Comparison of ENCODE assay signal across 8 mouse cellular contexts in the genomic region with DNA sequence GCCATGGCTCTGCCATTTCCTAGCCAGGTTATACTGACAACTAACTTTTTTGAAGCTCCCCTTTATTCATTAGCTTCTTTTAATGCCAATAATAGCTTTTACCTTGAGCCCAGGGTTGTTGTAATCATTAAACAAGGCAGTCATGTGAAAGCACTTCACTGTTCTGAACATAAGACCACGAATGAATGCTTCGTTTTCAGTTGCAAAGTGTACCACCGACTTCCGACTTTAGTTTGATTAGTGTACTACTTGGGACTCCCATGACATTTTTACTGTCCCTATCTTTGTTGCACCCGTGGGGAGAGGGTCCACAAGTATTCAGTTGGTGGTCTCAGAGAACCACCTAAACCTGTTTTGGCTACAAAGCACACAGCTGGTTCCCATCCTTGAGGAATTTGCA. TPM values are rescaled to one million over a fixed set of nuclear protein-coding genes. Genes with fewer than 3 reads are reported as not detected.
DNase-seq lines count a peak whose midpoint lies in the region; ATAC-seq and TF ChIP-seq lines count a peak whose summit lies in the region.

No protein-coding gene starts in this region.

- H3K27ac ChIP-seq in heart, embryonic 12.5 days (ENCODE audit: poor library complexity, severe bottlenecking): 0 out of 2 replicates have a peak overlapping the region, but pooled peaks have one; percentile 99
- no peak overlapping the region; the same call in 1 of the 2 replicates for H3K27ac ChIP-seq in forebrain, embryonic 15.5 days (replicated peaks)
- peak overlapping the region; percentile 99 for H3K27ac ChIP-seq in kidney, postnatal 0 days
- H3K27ac ChIP-seq in midbrain, embryonic 16.5 days (ENCODE audit: low read length): no peak overlapping the region

- peaks cover 17% of the 10 kb centered on the region for H3K4me1 ChIP-seq in heart, embryonic 12.5 days (replicated peaks)
- peaks cover 29% of the 10 kb centered on the region for H3K4me1 ChIP-seq in forebrain, embryonic 15.5 days
- peaks cover 5% of the 10 kb centered on the region; the same call in 1 of the 2 replicates for H3K4me1 ChIP-seq in kidney, postnatal 0 days (replicated peaks; ENCODE audit: insufficient read depth, low read length)
- peaks cover 22% of the 10 kb centered on the region for H3K4me1 ChIP-seq in midbrain, embryonic 16.5 days (ENCODE audit: control insufficient read depth, insufficient read depth, low read length)

- TF ChIP-seq CTCF in kidney, postnatal 0 days (IDR thresholded peaks at IDR 0.05; ENCODE audit: low read depth): no peak

- no peak for ATAC-seq in heart, embryonic 12.5 days (ENCODE audit: insufficient number of reproducible peaks, low FRiP score)
- ATAC-seq in forebrain, embryonic 15.5 days (replicated peaks): no peak
- no peak for ATAC-seq in kidney, postnatal 0 days (replicated peaks; ENCODE audit: low FRiP score, low read depth)
- no peak for ATAC-seq in midbrain, embryonic 16.5 days
- ATAC-seq in inflammation-experienced regulatory T-cells, adult 6 months: no peak

- peak overlapping the region; percentile 97 for H3K4me3 ChIP-seq in heart, embryonic 12.5 days
- peak overlapping the region; percentile 89 for H3K4me3 ChIP-seq in forebrain, embryonic 15.5 days
- H3K4me3 ChIP-seq in kidney, postnatal 0 days (replicated peaks; ENCODE audit: low read depth, low read length): peak overlapping the region; percentile 98
- peak overlapping the region; percentile 93; the same call in 1 of the 2 replicates for H3K4me3 ChIP-seq in midbrain, embryonic 16.5 days (ENCODE audit: low read depth, low read length)

- peak overlapping the region; percentile 75 for H3K4me2 ChIP-seq in heart, embryonic 12.5 days
- peak overlapping the region; percentile 67 for H3K4me2 ChIP-seq in forebrain, embryonic 15.5 days (replicated peaks)
- H3K4me2 ChIP-seq in kidney, postnatal 0 days (ENCODE audit: low read length): peak overlapping the region; percentile 72
- H3K4me2 ChIP-seq in midbrain, embryonic 16.5 days (ENCODE audit: low read length): peak overlapping the region; percentile 67

- no peaks in the 10 kb centered on the region for H3K36me3 ChIP-seq in heart, embryonic 12.5 days
- no peaks in the 10 kb centered on the region for H3K36me3 ChIP-seq in forebrain, embryonic 15.5 days
- no peaks in the 10 kb centered on the region for H3K36me3 ChIP-seq in kidney, postnatal 0 days (ENCODE audit: insufficient read depth, low read length)
- no peaks in the 10 kb centered on the region for H3K36me3 ChIP-seq in midbrain, embryonic 16.5 days (ENCODE audit: control insufficient read depth, insufficient read depth, low read length)

- peak overlapping the region; percentile 99 for H3K9ac ChIP-seq in heart, embryonic 12.5 days
- 0 out of 2 replicates have a peak overlapping the region, but pooled peaks have one; percentile 95 for H3K9ac ChIP-seq in forebrain, embryonic 15.5 days (replicated peaks)
- H3K9ac ChIP-seq in kidney, postnatal 0 days (ENCODE audit: low read depth, low read length): peak overlapping the region; percentile 100
- peak overlapping the region; percentile 44; the same call in 1 of the 2 replicates for H3K9ac ChIP-seq in midbrain, embryonic 16.5 days (ENCODE audit: low read depth, low read length)

- H3K27me3 ChIP-seq in heart, embryonic 12.5 days (replicated peaks): no peaks in the 10 kb centered on the region
- H3K27me3 ChIP-seq in forebrain, embryonic 15.5 days: no peaks in the 10 kb centered on the region
- no peaks in the 10 kb centered on the region for H3K27me3 ChIP-seq in kidney, postnatal 0 days (ENCODE audit: insufficient read depth, low read length)
- no peaks in the 10 kb centered on the region for H3K27me3 ChIP-seq in midbrain, embryonic 16.5 days (ENCODE audit: control insufficient read depth, insufficient read depth, low read depth, low read length)

- no peak for DNase-seq in heart, adult 11 months
- DNase-seq in kidney, postnatal 0 days (ENCODE audit: low spot score): peak; percentile 23
- DNase-seq in yolk sac, embryonic 10.5 days (ENCODE audit: low spot score): no peak
- DNase-seq in layer of hippocampus, adult 9-11 months: no peak

- no peaks in the 10 kb centered on the region for H3K9me3 ChIP-seq in heart, embryonic 12.5 days (replicated peaks)
- H3K9me3 ChIP-seq in forebrain, embryonic 15.5 days: no peaks in the 10 kb centered on the region
- H3K9me3 ChIP-seq in kidney, postnatal 0 days (replicated peaks; ENCODE audit: low read length): no peaks in the 10 kb centered on the region
- no peaks in the 10 kb centered on the region for H3K9me3 ChIP-seq in midbrain, embryonic 16.5 days (replicated peaks; ENCODE audit: control insufficient read depth, low read length, poor library complexity, severe bottlenecking)

- 23% methylated on average over 5 of the region's 5 CpGs for WGBS in heart, embryonic 12.5 days
- 18% methylated on average over 5 of the region's 5 CpGs for WGBS in forebrain, embryonic 15.5 days
- 22% methylated on average over 5 of the region's 5 CpGs for WGBS in kidney, postnatal 0 days
- WGBS in midbrain, embryonic 16.5 days: 34% methylated on average over 5 of the region's 5 CpGs

RNA-seq across cellular contexts. Expression of gene Rdx, which starts 0.3 kb away (rescaled TPM):
- 170 and 175 TPM in 2 replicates for polyA plus RNA-seq in heart, embryonic 12.5 days (2016; fragmentation: Nextera tagmentation; extraction: Ambion mirVana)
- 105 and 108 TPM in 2 replicates for polyA plus RNA-seq in forebrain, embryonic 15.5 days (2015; fragmentation: Nextera tagmentation; extraction: Ambion mirVana)
- 137 and 143 TPM in 2 replicates for polyA plus RNA-seq in kidney, postnatal 0 days (2015; fragmentation: Nextera tagmentation; extraction: Ambion mirVana)
- 62.6 and 70.9 TPM in 2 replicates for polyA plus RNA-seq in midbrain, embryonic 16.5 days (2015; fragmentation: Nextera tagmentation; extraction: Ambion mirVana)
- 10 to 100 TPM; 45.1 to 71.9 (median 50.0) TPM for polyA plus RNA-seq in inflammation-experienced regulatory T-cells, adult 6 months (2017; shearing (Covaris generic))

Comparison
In these comparisons a context has a peak if more than half of its experiments do, and no peak if none do; other contexts are left out.
1. H3K27ac ChIP-seq: peak in heart, embryonic 12.5 days (single experiment) and kidney, postnatal 0 days (single experiment); none in forebrain, embryonic 15.5 days (single experiment) and midbrain, embryonic 16.5 days (single experiment).
2. H3K9ac ChIP-seq: peak in every context shown above with its lines; median percentile 100 in kidney, postnatal 0 days; 99 in heart, embryonic 12.5 days; 95 in forebrain, embryonic 15.5 days; 44 in midbrain, embryonic 16.5 days.
3. Peak in every context shown above with its lines, with median percentiles within 50 percentile points of each other: H3K4me2 ChIP-seq and H3K4me3 ChIP-seq.